Mouse (Mus musculus): ENCODE results near the gene Crct1. TPM values are rescaled to one million over a fixed set of nuclear protein-coding genes. Genes with fewer than 3 reads are reported as not detected.

The Crct1 gene
- polyA plus RNA-seq (2016; fragmentation: Nextera tagmentation; extraction: Ambion mirVana): 0.31 TPM in 1 of 2 replicates, not detected in the other

DNA sequence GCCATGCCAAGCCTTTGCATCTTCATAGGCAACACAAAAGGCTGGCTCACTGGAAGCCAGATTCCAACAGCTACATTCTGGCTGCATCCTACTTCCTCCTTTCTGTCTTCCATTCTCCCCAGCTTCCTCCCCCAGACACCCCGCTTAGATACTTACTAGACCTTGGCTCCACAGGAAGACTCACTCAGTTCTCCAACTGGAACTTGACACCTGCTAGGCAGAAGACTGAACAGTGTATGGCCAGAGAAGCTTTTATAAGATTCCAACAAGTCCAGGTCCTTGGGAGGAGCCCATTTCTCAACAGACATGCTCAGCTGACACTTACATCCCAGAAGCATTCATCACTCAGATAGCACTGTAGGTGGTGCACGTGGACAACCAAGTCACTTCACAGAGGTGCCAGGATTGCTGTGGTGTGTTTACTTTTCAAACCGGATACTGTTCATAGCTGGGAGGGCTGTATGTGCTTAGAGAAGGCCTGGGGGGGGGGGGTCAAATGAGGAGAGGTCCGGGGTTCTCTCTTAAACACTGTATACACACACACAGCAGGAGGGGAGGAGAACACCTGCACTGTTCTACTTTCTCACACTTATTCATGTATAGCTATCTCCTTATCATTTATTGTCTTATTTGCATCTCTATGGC is at the start of gene Crct1:
TSS of gene Crct1 (minus strand) at position 228 of the 645 bp plus-strand sequence.
- Histone ChIP-seq H3K4me3 (peak within 1 kb of the TSS; percentile 56), H3K27me3 (ENCODE audit: poor library complexity, severe bottlenecking) (peaks cover 13% of the 10 kb centered on the region; the same call in 1 of the 2 replicates), H3K4me1 (peaks cover 19% of the 10 kb centered on the region), H3K9me3 (no peaks in the 10 kb centered on the region; the same call in 1 of the 2 replicates), H3K27ac (peak within 1 kb of the TSS; percentile 84), H3K36me3 (replicated peaks) (no peaks in the 10 kb centered on the region)
- DNase-seq (ENCODE audit: extremely low spot score, low spot score): no peak
- WGBS: 55% methylated on average over 4 of the region's 4 CpGs

DNA sequence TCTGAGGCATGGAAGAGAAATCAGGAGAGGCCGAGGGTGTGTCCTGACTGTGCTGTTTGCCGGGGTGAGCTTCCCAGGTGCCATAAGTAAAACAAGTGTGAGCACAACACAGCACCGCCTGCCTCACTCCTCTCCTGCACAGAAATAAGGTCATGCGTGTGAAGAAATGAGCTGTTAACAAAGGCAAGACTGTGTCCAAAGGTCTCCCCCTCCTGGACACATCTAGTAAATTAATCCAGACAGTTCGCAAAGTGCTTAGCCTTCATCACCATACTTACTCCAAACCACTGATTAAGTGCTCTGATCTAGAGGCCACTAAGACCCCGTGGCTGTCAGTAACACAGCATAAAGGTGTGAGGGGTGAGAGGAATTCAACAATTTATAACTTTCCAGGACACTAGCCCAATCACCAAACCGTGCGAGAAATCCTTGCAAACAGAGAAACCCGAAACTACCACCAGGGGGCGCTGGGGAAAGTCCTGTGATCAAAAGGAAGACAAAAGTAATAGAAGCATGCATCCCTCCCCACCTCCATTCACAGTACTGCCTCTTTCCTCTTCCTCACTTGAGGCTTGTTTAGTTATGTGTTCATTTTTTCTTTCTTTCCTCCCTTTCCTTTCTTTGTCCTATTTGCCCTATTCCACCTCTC is 37.5 kb upstream of the Crct1 start:
- Histone ChIP-seq H3K4me1 (no peaks in the 10 kb centered on the region), H3K36me3 (replicated peaks) (no peaks in the 10 kb centered on the region), H3K4me3 (no peak overlapping the region), H3K27me3 (ENCODE audit: poor library complexity, severe bottlenecking) (no peaks in the 10 kb centered on the region), H3K27ac (no peak overlapping the region), H3K9me3 (no peaks in the 10 kb centered on the region)
- WGBS: 55% methylated on average over 10 of the region's 10 CpGs
- peak; percentile 30 for DNase-seq (ENCODE audit: extremely low spot score, low spot score)

DNA sequence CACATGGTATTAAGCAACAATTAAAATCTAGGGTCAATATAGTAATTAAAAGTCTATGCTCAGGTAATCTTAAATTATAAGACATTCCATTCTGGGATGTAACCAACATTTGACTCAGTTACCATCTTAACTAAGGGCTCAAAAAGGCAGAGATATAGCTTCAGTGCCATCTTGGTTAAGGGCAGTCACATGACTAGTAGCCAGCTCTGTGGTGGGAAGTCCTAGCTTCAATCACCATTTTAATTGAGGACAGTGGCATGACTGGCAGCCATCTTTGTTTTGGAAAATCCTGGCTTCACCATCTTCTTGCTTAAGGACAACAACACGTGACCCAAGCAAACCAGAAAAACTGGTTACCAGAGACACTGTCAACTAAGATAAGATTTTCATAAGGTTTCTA is 34.7 kb upstream of the Crct1 start:
- H3K27me3 ChIP-seq (ENCODE audit: poor library complexity, severe bottlenecking): no peaks in the 10 kb centered on the region
- DNase-seq (ENCODE audit: extremely low spot score, low spot score): no peak
- H3K4me1 ChIP-seq: no peaks in the 10 kb centered on the region
- no peaks in the 10 kb centered on the region for H3K9me3 ChIP-seq
- H3K36me3 ChIP-seq (replicated peaks): no peaks in the 10 kb centered on the region
- no peak overlapping the region for H3K27ac ChIP-seq
- H3K4me3 ChIP-seq: no peak overlapping the region
- 88% methylated on average over 1 of the region's 1 CpGs for WGBS

DNA sequence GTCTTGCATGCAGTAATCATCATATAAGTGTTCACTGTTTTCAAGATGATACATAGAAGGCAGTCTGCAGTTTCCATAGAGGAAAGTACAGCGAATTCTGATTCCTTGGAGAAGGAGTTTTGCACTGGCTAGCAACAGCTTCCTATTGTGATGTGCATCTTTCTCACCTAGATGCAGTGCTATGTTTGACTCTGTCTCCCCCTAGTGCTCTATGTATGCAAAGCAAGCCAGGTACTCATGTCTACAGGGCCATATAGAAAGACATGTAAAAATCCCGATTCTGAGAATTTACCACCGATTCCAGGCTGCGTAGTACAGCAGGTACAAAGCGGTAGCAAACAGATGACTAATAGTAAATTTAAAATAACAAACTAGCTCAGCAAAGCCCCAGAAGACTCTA is 16.0 kb upstream of the Crct1 start:
- no peak overlapping the region for H3K4me3 ChIP-seq
- no peak overlapping the region for H3K27ac ChIP-seq
- WGBS: 60% methylated on average over 5 of the region's 5 CpGs
- H3K27me3 ChIP-seq (ENCODE audit: poor library complexity, severe bottlenecking): no peaks in the 10 kb centered on the region
- no peaks in the 10 kb centered on the region for H3K36me3 ChIP-seq (replicated peaks)
- H3K4me1 ChIP-seq: no peaks in the 10 kb centered on the region
- no peak for DNase-seq (ENCODE audit: extremely low spot score, low spot score)
- no peaks in the 10 kb centered on the region for H3K9me3 ChIP-seq

DNA sequence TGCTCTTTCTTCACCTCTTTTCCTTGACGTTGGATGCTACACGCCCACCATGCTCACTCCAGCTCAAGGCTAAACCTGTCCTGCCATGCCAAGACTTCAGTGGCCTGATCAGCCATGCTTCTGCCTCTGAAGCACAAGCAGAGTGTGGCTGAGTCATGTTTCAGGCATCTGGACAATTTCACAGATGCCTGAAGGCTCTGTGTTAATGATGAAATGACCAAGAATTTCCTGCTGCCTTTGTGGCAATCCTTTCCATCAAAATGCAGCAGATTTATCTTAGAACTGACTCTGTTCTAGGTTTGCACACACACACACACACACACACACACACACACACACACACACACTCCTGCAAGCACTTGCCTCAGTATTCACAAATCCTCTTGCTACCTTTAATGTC is 10.0 kb upstream of the Crct1 start:
- H3K27ac ChIP-seq: no peak overlapping the region
- H3K36me3 ChIP-seq (replicated peaks): no peaks in the 10 kb centered on the region
- 92% methylated on average over 2 of the region's 2 CpGs for WGBS
- no peaks in the 10 kb centered on the region for H3K27me3 ChIP-seq (ENCODE audit: poor library complexity, severe bottlenecking)
- H3K4me1 ChIP-seq: no peaks in the 10 kb centered on the region
- no peak overlapping the region for H3K4me3 ChIP-seq
- no peaks in the 10 kb centered on the region for H3K9me3 ChIP-seq
- DNase-seq (ENCODE audit: extremely low spot score, low spot score): no peak

DNA sequence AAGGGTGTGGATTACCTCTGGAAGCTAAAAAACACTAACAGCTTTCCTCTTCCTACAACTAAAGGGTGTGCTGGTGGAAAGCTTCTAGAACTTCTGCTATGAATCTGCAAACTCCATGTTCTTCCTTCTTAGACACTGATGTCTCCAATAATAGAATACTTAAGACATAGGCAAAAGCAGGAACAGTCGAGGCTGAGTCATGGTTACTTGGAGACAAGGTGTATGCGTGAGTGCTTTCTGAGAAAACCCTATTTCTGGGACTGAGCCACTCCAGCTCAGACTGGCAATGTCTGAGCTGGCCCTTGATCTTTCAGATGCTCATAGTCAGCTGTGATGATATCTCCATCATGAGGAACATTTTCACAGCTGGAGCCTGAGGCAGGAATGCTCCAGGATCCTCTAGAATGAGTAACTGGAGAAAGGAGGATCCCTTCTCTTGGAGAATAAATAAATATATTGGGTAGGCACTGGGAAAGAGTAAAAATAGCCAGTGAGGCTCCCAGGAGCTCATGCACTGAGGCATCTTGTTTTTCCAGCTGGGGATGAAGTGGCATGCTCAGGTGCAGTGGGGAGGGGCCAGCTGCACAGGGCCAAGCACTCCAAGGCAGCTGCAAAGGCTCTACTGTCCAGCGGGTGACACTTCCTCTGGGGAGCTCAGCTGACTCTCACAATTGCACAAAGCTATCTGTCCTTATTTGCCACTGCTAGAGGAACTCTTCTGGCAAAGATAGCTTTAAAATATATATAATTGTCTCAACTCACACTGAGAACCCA is 8.1 kb upstream of the Crct1 start:
- Histone ChIP-seq H3K36me3 (replicated peaks) (no peaks in the 10 kb centered on the region), H3K27ac (no peak overlapping the region), H3K4me1 (no peaks in the 10 kb centered on the region), H3K27me3 (ENCODE audit: poor library complexity, severe bottlenecking) (no peaks in the 10 kb centered on the region), H3K4me3 (no peak overlapping the region), H3K9me3 (no peaks in the 10 kb centered on the region)
- no peak for DNase-seq (ENCODE audit: extremely low spot score, low spot score)
- WGBS: 85% methylated on average over 3 of the region's 3 CpGs

DNA sequence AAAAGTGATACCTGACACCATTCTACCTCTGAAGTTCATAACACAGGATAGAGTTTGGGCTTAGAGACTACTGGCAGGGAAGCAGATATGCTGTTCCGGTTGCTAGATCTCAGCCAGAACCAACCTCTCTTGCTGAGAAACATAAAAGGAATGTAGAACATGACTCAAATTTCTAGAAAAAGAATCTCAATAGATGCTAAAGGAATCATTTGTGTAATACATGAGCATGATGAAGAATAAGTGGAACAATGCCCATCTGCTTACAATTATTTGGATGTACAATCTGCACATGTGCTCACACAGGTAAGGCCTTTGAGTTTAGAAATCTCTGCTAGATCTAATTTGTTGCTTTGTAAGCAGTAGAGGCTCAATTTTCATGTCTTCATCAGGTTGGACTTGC is 5.7 kb upstream of the Crct1 start:
- 96% methylated on average over 1 of the region's 1 CpGs for WGBS
- no peaks in the 10 kb centered on the region for H3K27me3 ChIP-seq (ENCODE audit: poor library complexity, severe bottlenecking)
- H3K4me3 ChIP-seq: no peak overlapping the region
- no peaks in the 10 kb centered on the region for H3K36me3 ChIP-seq (replicated peaks)
- no peak for DNase-seq (ENCODE audit: extremely low spot score, low spot score)
- H3K27ac ChIP-seq: no peak overlapping the region
- H3K9me3 ChIP-seq: no peaks in the 10 kb centered on the region; the same call in 1 of the 2 replicates
- no peaks in the 10 kb centered on the region for H3K4me1 ChIP-seq

DNA sequence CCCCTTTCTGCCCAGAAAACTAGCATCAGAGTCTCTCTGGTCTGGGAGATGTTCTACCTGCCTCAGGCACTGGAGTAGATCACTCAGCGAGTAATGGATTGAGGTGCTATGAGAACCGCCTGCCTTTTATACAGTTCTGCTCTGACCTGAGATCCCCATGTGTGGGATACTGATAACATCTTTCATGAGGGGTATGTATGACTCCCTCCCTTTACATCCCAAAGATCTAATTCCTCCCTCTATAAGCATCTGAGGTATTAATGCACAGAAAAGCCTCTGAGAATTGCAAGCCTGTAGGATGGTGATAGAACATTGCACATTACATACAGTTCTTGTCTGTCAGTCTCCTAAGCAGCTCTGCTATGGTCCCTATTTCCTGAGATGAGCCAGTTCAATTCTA is 3.5 kb upstream of the Crct1 start, which contains the start of gene Lce1m:
TSS of gene Lce1m (minus strand) at position 101 of the 400 bp plus-strand sequence.
- WGBS: 87% methylated on average over 2 of the region's 2 CpGs

DNA sequence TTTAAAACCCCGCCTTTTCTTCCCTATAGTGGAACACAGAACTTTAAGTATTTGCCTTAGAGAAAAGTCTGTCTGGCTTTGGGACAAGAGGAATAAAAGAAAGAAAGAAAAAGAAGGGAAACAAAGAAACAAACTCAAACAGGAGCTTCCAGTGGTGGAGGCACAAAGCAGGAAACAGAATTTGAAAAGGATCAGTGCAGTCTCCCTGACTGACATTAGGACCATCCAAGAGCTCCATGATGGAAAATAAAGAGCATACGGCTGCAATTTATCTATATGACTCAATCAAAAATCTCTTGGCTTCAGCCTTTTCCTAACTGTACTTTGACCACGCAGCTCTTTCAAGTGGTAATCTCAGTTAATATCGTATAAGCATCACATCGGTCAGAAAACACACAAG is 616 bp downstream of the Crct1 start:
- WGBS: 37% methylated on average over 5 of the region's 5 CpGs
- peak overlapping the region; percentile 56 for H3K4me3 ChIP-seq
- no peaks in the 10 kb centered on the region; the same call in 1 of the 2 replicates for H3K9me3 ChIP-seq
- peak overlapping the region; percentile 84 for H3K27ac ChIP-seq
- no peak for DNase-seq (ENCODE audit: extremely low spot score, low spot score)
- peaks cover 13% of the 10 kb centered on the region; the same call in 1 of the 2 replicates for H3K27me3 ChIP-seq (ENCODE audit: poor library complexity, severe bottlenecking)
- H3K4me1 ChIP-seq: peaks cover 19% of the 10 kb centered on the region
- no peaks in the 10 kb centered on the region for H3K36me3 ChIP-seq (replicated peaks)

More for the DNA sequence above, 3.5 kb upstream of the Crct1 start, which contains the start of gene Lce1m:
- peaks cover 18% of the 10 kb centered on the region for H3K4me1 ChIP-seq
- no peak within 1 kb of the TSS for H3K27ac ChIP-seq
- no peak for DNase-seq (ENCODE audit: extremely low spot score, low spot score)
- H3K36me3 ChIP-seq (replicated peaks): no peaks in the 10 kb centered on the region
- H3K9me3 ChIP-seq: no peaks in the 10 kb centered on the region; the same call in 1 of the 2 replicates
- H3K4me3 ChIP-seq: no peak within 1 kb of the TSS
- H3K27me3 ChIP-seq (ENCODE audit: poor library complexity, severe bottlenecking): 0 out of 2 replicates have a peak, but pooled peaks cover 1% of the 10 kb centered on the region

DNA sequence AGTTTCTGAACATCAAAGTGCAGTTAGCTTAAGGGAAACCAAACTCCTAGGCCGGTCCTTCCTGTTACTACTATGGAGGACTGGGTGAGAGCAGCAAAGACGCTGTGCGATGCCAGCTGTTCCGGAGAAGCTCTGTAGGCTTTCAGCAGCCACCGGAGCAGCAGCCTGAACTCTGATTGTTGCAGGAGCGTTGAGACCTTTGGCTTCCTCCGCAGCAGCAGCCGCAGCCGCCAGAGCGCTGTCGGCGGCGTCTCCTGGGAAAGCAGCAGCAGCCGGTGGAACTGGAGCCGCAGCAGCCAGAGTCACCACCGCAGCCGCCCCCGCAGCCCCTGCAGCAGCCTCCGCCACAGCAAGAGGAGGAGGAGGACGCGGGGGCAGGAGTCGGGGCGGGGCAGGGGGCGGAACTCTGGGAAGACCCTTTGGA is 1.1 kb downstream of the Crct1 start:
- no peaks in the 10 kb centered on the region; the same call in 1 of the 2 replicates for H3K9me3 ChIP-seq
- H3K4me3 ChIP-seq: peak overlapping the region; percentile 56
- H3K4me1 ChIP-seq: peaks cover 19% of the 10 kb centered on the region
- under 1% methylated on average over 22 of the region's 24 CpGs for WGBS
- peak overlapping the region; percentile 84 for H3K27ac ChIP-seq
- DNase-seq (ENCODE audit: extremely low spot score, low spot score): peak; percentile 79
- peaks cover 13% of the 10 kb centered on the region; the same call in 1 of the 2 replicates for H3K27me3 ChIP-seq (ENCODE audit: poor library complexity, severe bottlenecking)
- no peaks in the 10 kb centered on the region for H3K36me3 ChIP-seq (replicated peaks)

DNA sequence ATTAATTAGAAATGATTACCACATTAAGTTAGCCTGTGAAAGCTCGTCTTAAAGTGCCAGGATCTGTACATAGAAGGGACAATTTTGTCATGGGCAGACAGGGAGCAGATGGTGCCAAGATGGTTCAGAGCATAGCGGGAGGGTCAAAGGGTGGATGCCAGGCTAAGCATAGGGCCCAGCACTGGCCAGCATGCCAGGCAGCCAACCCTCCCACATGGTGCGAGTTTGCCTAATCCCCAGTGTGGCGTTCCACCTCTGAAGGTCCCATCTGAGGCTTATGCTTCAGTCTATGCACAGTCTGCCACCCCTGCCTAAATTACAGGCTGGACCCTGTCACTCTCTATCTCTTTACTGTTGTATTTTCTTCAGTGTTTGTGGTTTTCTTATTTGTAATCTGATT is 12.6 kb downstream of the Crct1 start:
- H3K4me3 ChIP-seq: no peak overlapping the region
- H3K27me3 ChIP-seq (ENCODE audit: poor library complexity, severe bottlenecking): no peaks in the 10 kb centered on the region
- no peak for DNase-seq (ENCODE audit: extremely low spot score, low spot score)
- WGBS: 76% methylated on average over 4 of the region's 4 CpGs
- H3K4me1 ChIP-seq: no peaks in the 10 kb centered on the region
- H3K9me3 ChIP-seq: no peaks in the 10 kb centered on the region
- H3K36me3 ChIP-seq (replicated peaks): no peaks in the 10 kb centered on the region
- no peak overlapping the region for H3K27ac ChIP-seq

DNA sequence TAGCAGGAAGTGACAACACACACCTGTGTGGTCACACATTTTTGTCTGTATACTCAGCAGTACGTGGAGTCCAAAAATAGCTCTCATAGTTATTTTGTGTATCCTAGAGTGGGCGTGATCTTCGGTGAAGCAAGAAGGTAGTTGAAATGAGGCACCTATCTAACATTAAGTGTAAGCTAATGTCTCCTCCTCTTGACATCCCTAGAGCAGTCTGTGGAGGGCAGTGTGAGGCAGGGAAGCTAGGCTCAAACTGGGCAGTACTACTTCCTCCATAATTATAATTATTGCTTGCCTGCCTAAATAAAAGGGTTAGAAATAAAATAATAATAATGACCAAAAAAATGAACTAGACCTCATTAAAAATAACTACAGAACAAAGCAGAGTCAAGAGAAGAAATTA is 14.9 kb downstream of the Crct1 start:
- Histone ChIP-seq H3K4me1 (no peaks in the 10 kb centered on the region), H3K27ac (no peak overlapping the region), H3K4me3 (no peak overlapping the region), H3K36me3 (replicated peaks) (no peaks in the 10 kb centered on the region), H3K27me3 (ENCODE audit: poor library complexity, severe bottlenecking) (no peaks in the 10 kb centered on the region), H3K9me3 (no peaks in the 10 kb centered on the region)
- 86% methylated on average over 3 of the region's 3 CpGs for WGBS
- DNase-seq (ENCODE audit: extremely low spot score, low spot score): no peak

Measured in forebrain, embryonic 10.5 days (tissue).